In genomic region chr4:155279926-155280767, GRCm38 (mm10) we compare ENCODE assay signal across 9 mouse cellular contexts. TPM values are rescaled to one million over a fixed set of nuclear protein-coding genes. Genes with fewer than 3 reads are reported as not detected.
A peak's percentile ranks its signal among the peaks of the same experiment; 100 is the strongest.
DNase-seq lines count a peak whose midpoint lies in the region; TF ChIP-seq lines count a peak whose summit lies in the region.
"Had no signal": no experiment of that assay in that cellular context is flagged by ENCODE, and none has a peak within 500 bp of the region (broad histone marks: within the 10 kb centered on the region; RNA-seq: fewer than 3 reads in every experiment).

No protein-coding gene starts in this region.

- peak; percentile 52 to 59 for DNase-seq in left cerebral cortex, postnatal 25 days (ENCODE audit: low spot score in 2 of 2)
- DNase-seq in left cerebral cortex, postnatal 10 days (ENCODE audit: extremely low spot score in 1 of 2, low spot score in 2 of 2), result no peak
- DNase-seq in Muller cell, postnatal 12 days (ENCODE audit: inconsistent ontology term), result peak; percentile 48
- DNase-seq in brain, embryonic 14.5 days (ENCODE audit: low read depth), result peak; percentile 68
- DNase-seq in kidney, postnatal 14 days, result peak; percentile 59
- DNase-seq in frontal cortex, postnatal 36 days (ENCODE audit: low spot score in 2 of 2), result no peak
- no peak for DNase-seq in frontal cortex, postnatal 25 days (ENCODE audit: low spot score in 2 of 2)
- no peak for DNase-seq in cerebellum, postnatal 14 days
- DNase-seq: lung, postnatal 4 days had no signal

- intact Hi-C loops in left cerebral cortex, postnatal 25 days (cut with DNase I), result no loop called here
- intact Hi-C loops in left cerebral cortex, postnatal 10 days (cut with DNase I), result no loop called here

- TF ChIP-seq POLR2A in brain, embryonic 14.5 days (IDR thresholded peaks at IDR 0.05; ENCODE audit: borderline replicate concordance, extremely low read depth, insufficient read depth, insufficient read length, poor library complexity, severe bottlenecking), result no peak

- no peak for TF ChIP-seq CTCF in brain, embryonic 14.5 days (IDR thresholded peaks at IDR 0.05; ENCODE audit: borderline replicate concordance, extremely low read depth, insufficient read depth, insufficient read length)

RNA-seq across cellular contexts. Expression of gene Faap20, which starts 30.5 kb away (rescaled TPM):
- 10 to 100 TPM; 24.2 to 27.3 TPM for total RNA-seq in left cerebral cortex, postnatal 25 days (2021)
- 10 to 100 TPM; 25.4 to 26.2 TPM for total RNA-seq in left cerebral cortex, postnatal 10 days (2021)
- polyA plus RNA-seq in brain, embryonic 14.5 days (2012; rRNA removed), result 71.9 and 96.0 TPM in 2 replicates

RNA-seq across cellular contexts. Expression of gene Ski, which starts 57.8 kb away (rescaled TPM):
- 100 to 1,000 TPM; 111 to 112 TPM for total RNA-seq in left cerebral cortex, postnatal 25 days (2021)
- total RNA-seq in left cerebral cortex, postnatal 10 days (2021), result 100 to 1,000 TPM; 108 to 111 TPM
- 38.6 and 55.2 TPM in 2 replicates for polyA plus RNA-seq in brain, embryonic 14.5 days (2012; rRNA removed)

Comparison
In these comparisons a context has a peak if more than half of its experiments do, and no peak if none do; other contexts are left out.
1. DNase-seq: peak in left cerebral cortex, postnatal 25 days (2 of 2), Muller cell, postnatal 12 days (single experiment), brain, embryonic 14.5 days (single experiment) and kidney, postnatal 14 days (single experiment); none in left cerebral cortex, postnatal 10 days (0 of 2), frontal cortex, postnatal 36 days (0 of 2), frontal cortex, postnatal 25 days (0 of 2) and cerebellum, postnatal 14 days (0 of 2).